Mouse (Mus musculus): ENCODE measurements around the gene Prickle1. TPM values are rescaled to one million over a fixed set of nuclear protein-coding genes. Genes with fewer than 3 reads are reported as not detected.

Prickle1 gene
- total RNA-seq, 2 experiments from 2014 or later: 17.2 to 18.7 TPM

DNA sequence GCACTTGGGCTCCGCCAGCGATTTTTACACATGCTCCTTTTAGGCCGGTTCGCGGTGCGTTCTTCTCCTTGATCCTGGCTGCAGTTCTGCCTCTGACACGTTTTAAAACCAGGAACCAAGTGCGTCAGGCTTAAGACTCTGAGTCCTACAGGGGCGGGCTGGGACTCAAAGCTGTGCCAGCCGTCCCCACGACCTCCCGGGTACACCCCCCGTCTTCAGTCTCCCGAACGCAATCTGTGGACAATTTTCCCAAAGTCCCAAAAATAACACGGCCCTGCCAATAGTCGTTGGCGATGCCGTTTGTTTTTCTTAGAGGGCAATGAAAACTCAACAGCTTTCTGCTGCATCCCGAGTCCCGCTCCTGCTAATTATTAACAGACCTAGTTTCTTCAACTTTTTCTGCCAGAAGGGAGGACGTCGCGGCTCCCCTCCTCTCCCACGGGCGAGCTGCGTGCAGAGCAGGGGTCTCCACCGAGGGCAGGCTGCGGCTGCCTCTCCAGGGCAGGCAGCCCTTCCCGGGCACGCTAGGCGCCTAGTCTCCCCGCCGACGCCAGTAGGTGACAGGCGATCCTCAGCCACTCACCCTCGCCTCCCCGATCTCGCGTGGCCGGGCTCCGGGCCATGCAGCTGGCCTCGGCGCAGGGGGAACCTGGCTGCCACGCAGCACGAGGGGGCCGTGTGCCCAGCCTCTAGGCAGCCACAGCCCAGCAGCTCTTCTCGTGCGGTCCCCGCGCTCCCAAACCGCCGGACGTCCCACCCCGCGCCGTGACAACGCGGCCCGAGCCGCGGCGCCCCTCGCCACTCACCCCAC lies 598 bp downstream of the Prickle1 start:
- peak in 1 of 2 experiments; percentile 60 for DNase-seq
- intact Hi-C loops (cut with DNase I): loop anchor here (5.0 to 10.0 kb wide), 5 partner anchors 162 to 920 kb away; no protein-coding TSS in a partner anchor

DNA sequence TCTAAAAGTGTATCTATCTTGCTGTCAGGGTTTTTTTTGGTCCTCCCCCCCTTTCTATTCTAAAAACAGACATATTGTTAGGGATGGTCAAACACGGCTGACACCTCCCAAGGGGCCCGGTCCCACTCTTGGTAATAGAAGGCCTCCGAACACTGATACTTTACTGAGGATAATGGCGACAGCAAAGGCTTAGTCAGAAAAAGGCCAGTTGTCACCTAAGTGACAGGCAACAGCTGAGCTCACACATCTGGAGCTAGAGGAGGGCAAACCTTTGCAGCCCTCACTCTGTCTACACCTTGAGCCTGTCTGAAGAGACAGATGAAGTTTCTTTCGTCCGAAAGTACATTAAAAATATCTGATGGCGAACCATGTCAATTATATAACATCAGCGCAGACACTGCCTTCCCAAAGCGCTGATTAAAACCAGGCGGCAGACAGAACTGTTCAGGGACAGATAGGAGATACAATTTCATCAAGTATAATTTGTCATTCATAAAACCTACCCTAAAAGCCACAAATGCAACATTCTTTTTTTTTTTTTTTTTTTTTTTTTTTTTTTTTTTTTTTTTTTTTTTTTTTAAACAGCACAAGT lies 1.3 kb downstream of the Prickle1 start:
- intact Hi-C loops (cut with DNase I): loop anchor here (5.0 to 10.0 kb wide), 4 partner anchors 230 to 920 kb away; no protein-coding TSS in a partner anchor
- DNase-seq: peak in 1 of 2 experiments; percentile 17

DNA sequence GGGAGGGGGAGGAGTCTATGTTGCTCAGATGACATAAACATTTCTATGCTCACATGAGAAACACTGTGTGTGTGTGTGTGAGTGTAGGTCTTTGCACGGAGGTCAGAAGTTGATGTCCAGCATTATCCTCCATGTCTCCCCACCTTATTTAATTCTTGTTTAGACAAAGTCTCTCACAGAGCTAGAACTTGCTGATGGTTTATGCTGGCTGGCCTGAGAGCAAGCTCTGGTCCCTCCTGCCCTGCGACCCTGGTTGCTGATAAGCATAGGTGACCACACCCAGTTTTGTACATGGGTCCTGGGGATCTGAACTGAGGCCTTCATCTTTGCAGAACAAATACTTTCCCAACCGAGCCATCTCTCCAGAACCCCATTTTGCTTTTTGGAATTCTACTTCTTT lies 3.1 kb downstream of the Prickle1 start:
- intact Hi-C loops (cut with DNase I): loop anchor here (5.0 to 10.0 kb wide), 4 partner anchors 232 to 922 kb away; no protein-coding TSS in a partner anchor
- DNase-seq: no peak

DNA sequence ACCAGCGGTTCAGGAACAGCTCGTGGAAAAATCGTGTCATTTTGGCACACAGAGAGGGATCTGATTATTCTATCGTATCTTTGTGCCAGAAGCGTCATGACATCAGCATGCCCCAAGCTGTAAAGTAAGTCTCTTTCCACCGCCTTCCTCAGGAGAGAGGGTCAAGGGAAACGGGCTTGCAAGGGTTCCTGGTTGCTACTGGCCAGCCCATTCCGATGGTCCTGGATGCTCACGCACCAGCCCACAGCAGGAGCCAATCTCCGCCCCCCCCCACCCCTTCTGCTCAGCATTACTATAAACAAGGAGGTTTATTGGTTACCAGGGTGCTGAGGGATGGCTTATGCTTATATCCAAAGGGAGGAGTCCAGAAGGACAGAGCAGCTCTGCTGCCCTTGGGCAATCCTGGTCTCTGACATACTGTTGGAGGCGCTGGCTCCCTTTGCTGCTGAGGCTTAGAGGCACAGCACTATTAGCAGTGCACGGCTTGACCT lies 3.8 kb downstream of the Prickle1 start:
- intact Hi-C loops (cut with DNase I): loop anchor here (5.0 to 10.0 kb wide), 4 partner anchors 233 to 923 kb away; no protein-coding TSS in a partner anchor
- DNase-seq: peak; percentile 25 to 28

DNA sequence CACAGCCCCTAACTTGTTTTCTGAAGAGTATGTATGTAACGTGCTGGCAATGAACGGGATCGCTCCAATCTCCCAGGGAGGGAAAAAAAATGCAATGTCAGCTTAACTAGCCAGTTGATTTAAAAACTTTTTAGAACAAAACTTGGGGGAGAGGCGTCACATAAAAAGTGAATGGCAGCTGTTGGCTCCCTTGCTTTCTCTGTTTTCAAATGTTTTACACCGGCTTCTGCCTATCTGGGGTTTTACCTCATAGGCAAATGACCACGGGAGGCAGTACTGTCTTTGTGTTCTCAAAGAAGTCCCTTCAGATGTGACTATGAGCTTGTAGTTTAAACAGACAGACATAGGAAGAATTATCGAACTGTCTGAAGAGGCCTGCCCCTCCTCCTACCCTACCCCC lies 4.3 kb downstream of the Prickle1 start:
- no peak for DNase-seq
- intact Hi-C loops (cut with DNase I): loop anchor here (5.0 to 10.0 kb wide), 4 partner anchors 233 to 923 kb away; no protein-coding TSS in a partner anchor

DNA sequence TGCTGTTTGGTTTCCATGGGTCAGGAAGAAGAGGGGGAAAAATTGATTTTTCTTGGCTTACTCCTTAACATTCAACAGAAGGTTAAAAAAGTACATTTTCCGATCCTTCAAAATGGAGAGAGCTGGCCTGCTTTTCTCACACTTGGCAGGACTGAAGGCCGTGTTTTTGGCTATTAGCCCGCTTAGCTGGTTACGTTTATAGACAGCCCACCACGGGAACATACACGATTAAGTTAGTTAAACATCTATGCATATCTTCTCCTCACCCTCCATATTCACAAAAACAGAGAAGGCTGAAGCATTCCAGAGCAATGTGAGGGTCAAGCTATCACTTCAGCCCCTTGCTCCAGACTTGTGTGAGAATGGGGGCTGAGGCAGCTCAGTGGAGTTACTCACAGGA lies 7.3 kb downstream of the Prickle1 start:
- no peak for DNase-seq
- intact Hi-C loops (cut with DNase I): no loop called here

DNA sequence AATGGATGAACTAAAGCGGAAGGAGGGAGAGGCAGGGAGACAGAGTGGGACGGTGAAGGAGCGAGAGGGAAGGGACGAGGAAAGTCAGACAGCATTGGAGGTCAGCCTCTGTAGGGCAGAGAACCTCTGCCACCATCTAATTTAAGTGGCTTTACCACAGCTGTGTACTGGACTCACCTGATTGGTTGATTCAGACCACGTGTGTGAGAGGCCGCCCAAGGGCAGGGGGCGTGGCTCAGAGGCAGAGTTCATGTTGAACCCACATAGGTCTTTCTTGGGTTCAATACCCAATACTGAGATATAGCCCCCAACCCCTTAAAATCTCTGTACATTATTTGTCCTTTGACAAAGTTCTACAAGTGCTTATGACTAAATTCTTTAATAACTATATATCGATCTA lies 8.0 kb downstream of the Prickle1 start:
- intact Hi-C loops (cut with DNase I): no loop called here
- DNase-seq: no peak

DNA sequence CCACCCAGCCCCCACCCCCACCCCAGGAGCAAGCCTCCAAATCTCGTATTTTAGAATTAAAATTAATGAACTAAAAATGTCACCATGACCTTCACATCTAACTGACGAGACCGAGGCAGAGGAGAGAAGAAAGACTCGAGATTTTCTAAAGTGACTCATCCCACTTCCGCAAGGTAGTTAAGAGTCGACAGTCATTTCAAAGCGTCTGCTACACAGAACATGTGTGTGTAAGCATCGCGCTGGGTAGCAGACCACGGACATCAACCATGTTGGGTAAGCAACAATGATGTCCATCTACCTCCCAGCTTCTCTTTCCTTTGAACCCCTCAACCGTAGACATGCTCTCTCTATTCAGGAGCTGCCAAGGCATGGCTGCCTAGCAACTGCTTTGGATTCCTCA lies 12.6 kb downstream of the Prickle1 start:
- no peak for DNase-seq
- intact Hi-C loops (cut with DNase I): no loop called here

DNA sequence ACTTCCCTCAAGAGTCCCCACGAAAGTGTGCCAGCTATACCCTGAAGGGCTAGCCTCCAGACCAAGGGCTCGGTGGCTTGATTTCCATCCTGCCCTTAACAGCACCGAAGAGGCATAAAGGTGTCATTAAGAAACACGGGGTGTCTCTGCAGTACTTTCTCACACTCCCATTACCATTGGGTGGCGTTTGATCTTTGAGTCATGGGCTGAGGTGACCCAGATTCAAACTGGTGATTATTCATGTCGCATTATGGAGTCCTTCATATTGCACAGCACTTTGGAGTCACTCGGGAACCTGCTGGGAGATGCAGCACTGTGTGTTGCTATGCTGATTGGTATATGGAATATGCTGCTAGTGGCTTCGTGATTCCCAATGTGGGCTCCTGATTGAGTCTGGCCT lies 14.0 kb downstream of the Prickle1 start:
- no peak for DNase-seq
- intact Hi-C loops (cut with DNase I): no loop called here

DNA sequence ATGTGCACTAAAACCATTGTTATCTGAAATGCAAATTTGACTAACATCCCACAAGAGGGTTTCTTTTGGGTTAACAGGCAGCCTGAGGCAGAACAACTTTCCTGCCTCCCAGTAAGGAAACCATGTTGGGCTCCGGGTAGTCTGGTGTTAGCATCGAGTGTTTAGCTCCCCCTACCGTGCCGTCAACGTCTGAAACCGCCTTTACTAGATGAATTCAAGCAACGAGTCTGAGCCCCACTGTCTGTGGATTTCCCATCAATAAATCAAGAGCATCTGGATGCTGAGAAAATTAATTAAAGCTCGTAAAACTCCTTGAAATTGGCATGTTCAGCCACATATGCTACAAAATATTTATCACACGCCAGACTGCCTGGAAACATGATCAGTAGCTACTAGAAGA lies 15.8 kb downstream of the Prickle1 start:
- DNase-seq: no peak
- intact Hi-C loops (cut with DNase I): loop anchor here (5.0 kb wide), 2 partner anchors 138 to 632 kb away; no protein-coding TSS in a partner anchor

DNA sequence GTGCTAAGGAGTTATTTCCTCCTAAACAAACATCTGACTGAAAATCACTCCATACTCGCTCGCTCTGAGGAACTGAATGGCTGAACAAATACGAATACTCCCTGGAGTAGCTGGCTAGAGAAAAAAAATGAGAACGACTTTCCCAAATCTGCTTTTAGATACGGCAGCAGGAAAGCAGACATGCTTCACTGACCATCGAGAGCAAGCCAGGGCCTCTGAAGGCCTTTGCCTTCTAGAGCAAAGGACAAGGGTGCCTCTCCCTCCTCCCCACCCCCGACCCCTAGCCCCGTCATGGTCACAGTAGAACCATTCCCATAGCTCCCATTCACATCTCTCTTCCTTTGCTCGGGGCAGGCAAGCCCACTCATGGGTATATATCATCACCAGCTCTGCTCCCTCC lies 16.6 kb downstream of the Prickle1 start:
- no peak for DNase-seq
- intact Hi-C loops (cut with DNase I): loop anchor here (5.0 kb wide), 2 partner anchors 137 to 633 kb away; no protein-coding TSS in a partner anchor

DNA sequence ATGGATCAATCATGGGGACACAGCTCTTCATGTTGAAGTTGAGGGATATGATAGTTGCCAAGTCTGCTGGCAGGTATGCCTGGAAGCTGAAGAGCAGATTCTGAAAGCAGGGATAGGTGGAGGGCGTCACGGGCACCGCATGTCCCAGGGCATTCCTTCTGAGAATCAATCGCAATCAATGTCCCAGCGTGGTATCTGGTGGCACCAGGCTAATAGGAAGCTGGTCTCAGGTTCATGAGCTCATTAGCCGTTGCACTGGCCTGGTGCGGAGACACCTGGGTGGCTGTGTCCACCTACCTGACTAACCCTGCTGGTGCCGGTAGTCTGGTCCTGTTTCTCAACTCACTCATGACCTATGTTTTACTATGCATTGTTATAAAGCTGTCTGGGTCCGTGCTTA lies 19.3 kb downstream of the Prickle1 start:
- intact Hi-C loops (cut with DNase I): loop anchor here (1.0 to 5.0 kb wide), 5 partner anchors 57 to 636 kb away; no protein-coding TSS in a partner anchor
- DNase-seq: no peak

DNA sequence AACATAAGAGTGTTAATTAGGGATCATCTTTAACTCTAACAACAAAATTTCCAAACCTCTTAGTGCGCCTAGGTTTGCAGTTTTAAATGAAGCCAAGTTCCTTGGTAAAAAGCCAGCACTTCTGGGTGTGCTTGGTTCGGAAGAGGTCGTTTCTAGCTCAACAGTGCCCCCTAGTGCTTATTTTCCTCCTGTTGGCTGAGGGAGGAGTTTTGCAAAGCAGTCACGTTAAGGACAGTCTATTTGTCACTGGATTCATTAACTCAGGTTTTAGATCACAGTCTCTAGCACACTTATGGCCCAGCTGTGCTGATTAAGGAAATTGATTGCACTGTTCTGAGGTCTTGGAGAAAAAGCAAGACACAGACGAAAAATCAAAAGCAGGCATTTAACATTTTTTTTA lies 19.8 kb downstream of the Prickle1 start:
- DNase-seq: peak; percentile 79 to 85

DNA sequence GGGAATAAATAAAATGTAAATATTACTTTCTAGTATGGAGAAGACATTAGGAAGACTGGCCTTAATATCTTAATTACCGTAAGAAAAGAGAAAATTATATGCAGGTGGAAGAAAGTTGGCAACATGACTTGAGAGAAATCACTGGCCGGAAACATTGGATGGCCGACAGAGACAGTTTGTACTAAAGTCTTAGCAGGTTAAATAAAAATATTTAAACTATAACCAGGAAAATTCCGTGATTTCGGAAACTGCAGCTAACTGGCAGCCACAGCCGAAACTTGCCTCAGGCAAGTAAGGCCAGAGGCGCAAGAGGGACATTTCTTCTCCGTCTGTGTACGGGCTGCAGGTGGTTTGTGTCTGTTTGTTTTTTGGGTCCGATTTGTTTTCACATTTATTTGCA lies 22.8 kb downstream of the Prickle1 start:
- intact Hi-C loops (cut with DNase I): no loop called here
- DNase-seq: no peak

More for the DNA sequence above, 19.8 kb downstream of the Prickle1 start:
- intact Hi-C loops (cut with DNase I): loop anchor here (1.0 to 5.0 kb wide), 5 partner anchors 57 to 636 kb away; no protein-coding TSS in a partner anchor

DNA sequence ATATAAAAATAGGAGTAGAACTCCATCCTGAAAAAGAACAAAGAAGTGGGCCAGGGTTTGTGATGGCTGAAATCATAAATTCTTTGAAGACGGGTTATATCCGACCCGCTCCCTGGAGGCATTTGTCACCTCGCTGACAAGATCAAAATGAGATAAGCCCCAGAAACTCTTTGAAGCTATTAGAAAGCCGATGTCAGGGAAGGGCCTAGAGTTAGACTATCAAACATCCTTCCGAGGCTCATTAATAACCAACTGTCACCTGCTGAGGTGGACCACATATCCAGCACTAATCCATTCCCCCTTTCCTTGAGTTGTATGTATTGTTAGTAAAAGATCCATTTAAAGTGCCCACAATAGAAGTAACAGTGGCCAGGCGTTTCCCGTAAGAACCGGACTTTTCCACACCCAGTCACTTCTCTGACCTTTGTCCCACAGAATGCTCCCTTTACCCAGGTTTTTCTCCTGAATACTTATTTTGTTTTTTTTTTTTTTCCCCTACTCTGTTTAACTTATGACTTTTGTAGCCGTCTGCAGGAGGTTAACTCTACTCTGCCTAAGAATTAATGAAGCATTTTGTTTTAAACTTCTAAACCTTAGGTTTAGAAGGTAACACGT lies 24.7 kb downstream of the Prickle1 start:
- DNase-seq: no peak
- intact Hi-C loops (cut with DNase I): no loop called here

DNA sequence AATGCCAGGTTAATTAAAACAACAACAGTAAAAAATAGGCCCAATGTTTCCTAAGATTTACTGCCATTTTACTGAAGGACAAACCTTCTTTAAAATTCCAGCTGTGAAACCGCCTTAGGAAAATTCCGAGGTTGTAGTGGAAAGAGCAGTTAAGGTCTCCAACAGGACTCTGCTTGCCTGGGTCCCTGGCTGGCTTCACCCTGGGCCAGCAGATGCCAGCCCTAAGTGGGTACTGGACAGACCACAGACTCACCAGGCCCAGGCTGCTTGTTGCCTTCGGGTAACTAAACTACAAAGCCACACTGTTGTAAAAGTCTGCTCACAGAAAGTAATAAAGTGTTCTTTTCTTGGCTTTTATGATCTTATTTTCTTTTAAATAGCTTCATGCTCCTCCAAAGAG lies 26.8 kb downstream of the Prickle1 start:
- intact Hi-C loops (cut with DNase I): no loop called here
- no peak for DNase-seq

DNA sequence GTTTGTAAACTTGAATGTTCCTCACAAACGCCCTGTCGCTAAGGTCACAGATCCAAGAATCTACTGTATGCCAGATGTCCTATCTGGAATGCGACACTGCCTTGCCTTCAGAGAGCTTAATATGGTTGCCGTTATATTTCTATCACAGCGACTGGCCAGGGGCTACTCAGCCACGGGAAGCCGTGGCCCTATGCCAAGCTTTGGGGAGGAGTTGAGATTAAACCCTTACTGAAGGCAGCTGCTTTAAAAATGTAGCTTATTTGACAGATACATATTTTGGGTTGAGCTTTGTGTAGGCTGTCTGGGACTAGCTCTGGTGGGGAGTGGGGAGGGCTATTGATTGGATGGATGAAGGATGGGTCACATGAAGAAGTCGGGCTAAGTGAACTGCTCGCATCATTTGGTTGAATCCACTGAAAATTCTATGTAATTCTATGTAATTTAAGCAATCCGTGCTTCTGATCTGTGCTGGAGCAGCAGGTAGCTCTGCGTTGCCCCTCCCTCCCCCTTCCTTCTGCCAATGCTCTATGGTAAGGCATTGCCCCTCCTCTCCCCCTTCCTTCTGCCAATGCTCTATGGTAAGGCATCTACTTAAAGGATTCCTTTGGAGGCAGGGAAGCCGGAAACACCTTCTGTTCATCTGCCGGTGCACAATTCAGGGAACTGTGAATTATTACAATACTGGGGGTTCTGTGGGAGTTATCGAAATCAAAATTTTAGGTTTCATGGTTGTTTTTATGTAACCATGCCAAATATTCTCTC lies 28.0 kb downstream of the Prickle1 start:
- intact Hi-C loops (cut with DNase I): no loop called here
- peak; percentile 29 to 34 for DNase-seq

DNA sequence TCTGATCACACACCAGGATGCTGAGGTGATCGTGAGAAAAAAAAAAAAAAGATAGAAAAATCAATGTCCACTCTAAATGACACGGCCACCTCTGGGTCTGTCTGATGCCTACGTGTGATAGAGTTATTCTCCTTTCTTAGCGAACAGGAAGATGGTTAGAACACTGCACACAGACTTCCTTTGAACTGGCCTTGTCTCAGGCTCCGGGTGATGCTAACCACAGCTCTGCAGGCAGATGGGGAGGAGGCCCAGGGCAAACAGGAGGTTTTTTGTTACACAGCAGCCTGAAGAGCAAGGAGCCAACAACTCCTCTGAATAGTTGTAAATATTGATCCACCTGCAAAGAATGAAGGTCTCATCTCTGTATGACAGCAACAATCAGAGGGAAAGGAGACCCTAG lies 32.2 kb downstream of the Prickle1 start:
- DNase-seq: no peak
- intact Hi-C loops (cut with DNase I): no loop called here

DNA sequence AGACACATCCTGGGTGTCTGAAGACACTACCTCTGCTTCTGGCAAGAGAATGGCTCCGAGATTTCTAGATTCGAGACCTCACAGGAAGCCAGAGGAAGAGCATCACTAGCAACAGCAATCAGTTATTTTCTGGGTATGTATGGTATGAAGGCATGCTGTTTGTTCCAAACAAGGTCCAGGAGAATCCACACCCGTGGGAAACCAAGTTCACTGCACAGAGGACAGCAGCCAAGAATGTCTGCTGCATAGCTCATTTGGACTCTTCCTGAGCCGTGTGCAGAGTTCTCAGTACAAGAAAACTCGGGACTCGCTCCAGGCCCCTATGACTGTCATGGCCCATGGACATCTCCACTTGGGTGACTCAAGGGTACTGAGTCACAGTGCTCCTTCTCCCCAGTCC lies 34.2 kb downstream of the Prickle1 start:
- intact Hi-C loops (cut with DNase I): no loop called here
- DNase-seq: no peak

DNA sequence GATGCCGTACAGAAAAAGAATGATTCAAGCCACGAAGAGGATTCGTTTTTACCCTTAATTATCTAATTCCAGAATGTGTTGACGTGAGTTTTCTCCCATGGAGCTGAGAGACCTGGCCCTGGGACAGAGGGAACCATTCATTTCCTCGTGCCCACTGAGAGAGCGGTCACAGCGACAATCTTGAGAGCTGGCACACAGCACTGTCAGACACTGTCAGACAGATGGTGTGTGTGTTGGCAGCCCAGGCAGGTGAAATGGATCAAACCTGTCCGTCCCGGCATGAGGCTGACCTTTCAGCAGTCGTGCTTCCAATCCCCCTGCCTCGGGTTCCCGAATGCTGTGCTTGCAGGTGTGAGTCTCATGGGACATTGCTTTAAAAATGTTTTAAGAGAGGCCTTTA lies 37.3 kb downstream of the Prickle1 start:
- no peak for DNase-seq
- intact Hi-C loops (cut with DNase I): no loop called here

Measured in heart, postnatal 36 days (tissue).